Mouse (Mus musculus): ENCODE measurements around the gene Rnf115. TPM values are rescaled to one million over a fixed set of nuclear protein-coding genes. Genes with fewer than 3 reads are reported as not detected.
"Not testable (repeated sequence)": the region's sequence is repeated elsewhere in the genome, so short reads cannot be mapped to it uniquely, and the experiment has no call there.

Rnf115 gene
- total RNA-seq, 1 experiment from 2014 or later, result 56.2 TPM

DNA sequence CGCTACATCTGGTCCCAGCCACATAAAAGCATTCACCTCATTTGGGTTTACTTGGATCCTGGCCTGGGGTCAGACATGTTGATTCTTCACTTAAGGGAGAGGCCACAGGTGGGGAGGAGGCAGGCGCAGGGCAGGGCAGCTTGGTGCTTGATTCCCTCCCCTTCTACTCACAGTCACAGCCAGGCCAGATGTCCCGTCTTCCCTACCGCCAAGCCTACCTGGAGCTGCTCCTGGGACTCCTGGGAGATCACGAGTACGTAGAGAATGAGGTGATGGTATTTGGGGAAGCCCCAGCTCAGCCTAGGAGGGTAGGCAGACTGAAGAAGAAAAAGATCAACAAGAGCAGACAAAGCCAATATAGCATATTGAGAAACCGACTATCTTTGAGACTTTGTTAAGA, 20.5 kb upstream of the Rnf115 start:
- no peak for ATAC-seq (replicated peaks; ENCODE audit: low read depth, poor library complexity, severe bottlenecking)

DNA sequence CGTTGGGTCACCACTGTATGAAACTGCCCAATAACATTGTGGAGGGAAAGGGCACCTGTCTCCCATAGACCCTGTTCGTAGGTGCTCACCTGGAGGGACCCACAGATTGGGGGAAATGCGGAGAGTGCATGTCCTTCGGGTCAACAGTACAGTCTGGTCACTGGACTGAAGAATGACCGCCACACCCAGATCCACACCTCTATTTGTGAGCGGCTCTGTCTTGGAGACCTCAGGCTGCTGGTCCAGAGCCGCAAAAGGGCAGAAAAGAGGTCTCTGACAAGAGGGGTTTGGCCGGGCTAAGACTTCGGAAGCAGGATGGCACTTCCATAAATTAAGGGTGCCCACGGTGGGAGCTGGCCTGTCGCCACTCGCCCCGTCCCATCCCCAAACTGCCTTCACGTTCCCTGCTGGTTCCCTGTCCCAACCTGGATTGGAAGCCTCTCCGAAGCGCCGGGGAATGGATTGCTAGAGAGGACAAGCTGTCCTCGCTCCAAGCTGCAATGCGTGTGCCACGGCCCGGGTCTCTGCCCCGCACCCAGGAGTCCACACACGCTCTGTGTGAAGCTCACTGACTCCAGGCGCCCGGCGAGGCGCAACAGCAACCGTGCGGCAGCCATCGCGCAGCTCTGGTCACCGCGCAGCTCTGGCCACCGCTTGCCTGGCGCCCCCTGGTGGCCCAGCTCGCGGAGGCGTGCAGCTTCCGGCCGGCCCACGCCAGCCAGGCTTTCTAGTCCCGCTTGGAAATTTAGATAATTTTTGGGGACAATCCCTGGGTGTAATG, 19.4 kb upstream of the Rnf115 start, which contains the start of gene Nudt17:
Nudt17 (minus strand) TSS at position 660 of the 781 bp plus-strand sequence.
- peak; percentile 81 for ATAC-seq (replicated peaks; ENCODE audit: low read depth, poor library complexity, severe bottlenecking)

DNA sequence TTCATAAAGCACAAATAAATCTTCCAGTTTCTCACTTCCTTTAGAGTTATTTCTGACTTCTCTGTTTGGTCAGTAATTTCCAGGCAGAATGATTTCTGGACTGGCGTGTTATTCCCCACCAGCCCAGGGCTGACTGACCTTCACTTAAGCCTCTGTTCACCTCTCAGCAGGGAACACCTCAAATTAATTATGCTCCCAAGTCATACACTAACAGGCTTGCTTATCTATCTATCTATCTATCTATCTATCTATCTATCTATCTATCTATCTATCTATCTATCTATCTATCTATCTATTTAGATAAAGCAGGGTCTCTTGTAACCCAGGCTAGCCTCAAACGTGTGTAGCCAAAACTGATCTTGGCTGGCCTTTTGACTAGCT, 18.8 kb upstream of the Rnf115 start:
- no peak for ATAC-seq (replicated peaks; ENCODE audit: low read depth, poor library complexity, severe bottlenecking)

DNA sequence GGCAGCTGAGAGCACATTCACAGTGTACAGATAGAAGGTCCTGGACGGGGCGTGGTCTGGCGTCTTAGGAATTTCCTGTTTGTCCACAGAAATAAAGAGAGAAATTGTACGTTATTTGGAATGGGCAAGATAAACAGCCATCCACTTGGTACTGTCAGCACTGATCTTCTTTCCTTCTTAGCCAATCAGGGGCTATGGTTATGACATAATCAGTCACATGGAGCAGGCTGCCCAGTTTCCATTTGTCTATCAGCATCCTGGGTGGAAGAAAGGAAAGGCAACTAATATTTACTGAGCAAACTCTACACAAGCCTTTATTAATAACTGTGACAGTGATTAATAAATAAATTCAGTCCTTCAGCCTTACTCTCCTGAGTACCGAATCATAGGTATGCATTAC, 13.2 kb upstream of the Rnf115 start:
- no peak for ATAC-seq (replicated peaks; ENCODE audit: low read depth, poor library complexity, severe bottlenecking)

DNA sequence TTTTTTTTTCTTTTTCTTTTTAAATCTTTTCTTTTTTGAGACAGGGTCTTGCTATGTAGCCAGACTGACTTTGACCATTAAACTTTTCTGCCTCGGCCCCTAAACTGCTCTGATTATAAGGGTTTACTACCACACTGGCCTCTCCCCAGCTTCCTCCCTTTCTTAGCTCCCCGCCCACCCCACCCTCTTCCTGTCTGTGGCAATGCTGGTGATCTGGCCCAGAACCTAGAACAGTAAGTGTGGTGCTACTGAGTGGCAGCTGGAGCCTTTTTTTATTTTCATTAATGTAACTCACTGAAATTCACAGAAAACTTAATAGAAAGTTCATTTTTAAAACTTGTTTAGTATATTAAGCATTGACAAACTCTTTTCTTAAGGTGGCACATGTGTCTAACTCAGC, 11.6 kb upstream of the Rnf115 start:
- peak; percentile 65 for ATAC-seq (replicated peaks; ENCODE audit: low read depth, poor library complexity, severe bottlenecking)

DNA sequence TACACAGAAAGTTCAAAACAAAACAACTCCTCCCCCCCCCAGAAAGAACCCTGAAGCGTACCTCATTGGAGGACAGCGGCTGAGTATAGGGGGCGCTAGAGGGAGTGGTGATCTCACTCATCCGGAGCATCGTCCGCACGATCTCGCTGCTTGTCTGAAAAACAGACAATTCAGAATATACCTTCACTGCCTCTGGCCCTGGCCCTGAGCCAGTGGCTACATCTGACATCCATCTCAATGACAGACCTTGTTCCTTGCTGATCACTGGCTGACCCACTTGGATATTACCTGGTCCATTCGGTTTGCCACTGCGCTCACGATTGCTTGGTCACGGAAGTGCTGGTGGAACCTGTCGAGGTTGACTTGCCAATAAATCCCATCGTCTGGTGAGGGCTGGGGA, 8.3 kb upstream of the Rnf115 start:
- 0 out of 2 replicates have a peak, but pooled peaks have one; percentile 22 for ATAC-seq (replicated peaks; ENCODE audit: low read depth, poor library complexity, severe bottlenecking)

DNA sequence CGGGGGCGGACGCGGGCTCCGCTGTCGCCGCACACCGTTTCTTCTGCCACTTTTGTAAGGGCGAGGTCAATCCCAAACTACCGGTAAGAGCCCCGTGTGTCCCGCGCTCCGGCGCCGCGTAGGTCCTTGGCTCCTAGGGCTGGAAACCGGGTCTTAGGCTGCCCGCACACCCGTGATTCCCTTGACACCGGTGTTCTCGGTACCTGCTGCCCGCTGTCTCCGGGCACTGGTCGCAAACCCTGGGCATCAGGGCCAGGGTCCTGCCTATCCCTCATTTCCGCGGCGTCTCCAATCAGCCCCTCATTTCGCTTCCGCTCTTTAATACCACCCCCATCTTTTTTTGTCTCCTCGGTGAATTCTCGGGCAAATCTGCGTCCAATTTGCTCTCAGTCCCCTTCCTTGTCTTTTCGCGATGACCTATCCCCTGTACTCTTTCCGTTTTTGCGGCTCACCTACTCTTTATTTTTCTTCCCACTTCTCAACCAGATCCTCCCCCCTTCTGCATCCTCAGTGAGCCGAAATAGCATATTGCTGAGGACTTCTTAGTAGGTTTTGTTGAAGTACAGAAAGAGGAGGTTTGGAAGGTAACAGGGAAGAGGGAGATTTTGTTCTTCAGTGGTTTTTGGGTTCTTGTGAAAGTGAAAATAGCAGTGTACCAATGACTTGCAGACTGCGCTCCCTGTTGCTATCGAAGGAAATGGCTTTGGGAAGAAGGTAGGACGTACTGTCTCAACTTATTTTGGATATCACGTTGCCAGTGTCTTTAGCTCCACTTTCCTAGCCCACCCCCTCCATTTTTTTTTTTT, 567 bp downstream of the Rnf115 start:
- ATAC-seq (replicated peaks; ENCODE audit: low read depth, poor library complexity, severe bottlenecking), result peak; percentile 30

DNA sequence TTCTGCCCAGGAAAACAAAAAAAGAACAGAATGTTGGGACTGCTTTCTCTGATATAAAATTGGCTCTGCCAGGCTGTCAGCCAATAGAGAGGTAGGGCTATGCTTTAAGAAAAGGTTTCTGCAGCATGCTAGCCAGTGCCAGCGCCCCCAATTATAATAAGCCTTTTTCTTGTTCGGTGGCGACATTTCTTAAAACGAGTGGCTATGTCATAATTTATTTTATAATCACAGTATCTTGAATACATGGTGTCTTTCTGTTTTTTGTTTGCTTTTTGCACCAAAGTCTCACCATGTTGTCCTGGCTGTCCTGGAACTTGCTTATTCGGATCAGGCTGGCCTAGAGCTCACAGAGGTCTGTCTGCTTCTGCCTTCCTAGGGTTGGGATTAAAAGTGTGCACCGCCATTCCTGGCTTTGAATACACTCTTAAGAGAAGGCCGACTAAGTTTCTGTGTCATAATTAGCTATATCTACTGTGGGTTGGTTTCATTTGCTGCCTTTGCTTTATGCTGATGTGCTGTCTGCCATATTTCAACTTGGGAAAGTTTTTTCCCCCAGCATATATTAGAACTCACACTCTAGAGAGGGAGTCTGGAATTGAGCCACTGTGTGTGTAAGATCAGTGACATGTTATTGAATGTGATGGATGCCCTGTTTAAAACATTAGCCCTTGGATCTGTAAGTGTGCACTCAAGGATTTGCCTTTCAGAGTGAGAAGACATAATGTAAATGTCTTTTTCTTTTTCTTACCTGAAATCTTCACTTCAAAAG, 1.4 kb downstream of the Rnf115 start:
- ATAC-seq (replicated peaks; ENCODE audit: low read depth, poor library complexity, severe bottlenecking), result no peak

DNA sequence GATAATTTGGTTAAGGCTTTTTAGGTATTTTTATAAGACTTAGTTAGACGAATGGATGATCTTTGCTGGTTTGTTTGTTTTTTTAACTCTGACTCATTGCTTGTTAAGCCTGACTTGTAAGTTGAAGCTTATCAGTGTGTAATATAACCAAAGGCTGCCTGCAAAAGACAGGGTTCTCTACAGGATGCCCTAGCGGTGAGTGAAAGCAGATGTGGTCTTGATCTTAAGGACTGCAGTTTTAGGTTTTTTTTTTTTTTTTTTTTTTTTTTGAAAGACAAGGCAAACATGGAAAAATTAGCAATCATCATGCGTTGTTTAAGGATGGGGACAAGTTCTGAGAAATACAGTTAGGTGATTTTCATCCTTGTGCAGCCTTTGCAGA, 1.9 kb downstream of the Rnf115 start:
- ATAC-seq (replicated peaks; ENCODE audit: low read depth, poor library complexity, severe bottlenecking), result peak; percentile 46; the same call in 1 of the 2 replicates

DNA sequence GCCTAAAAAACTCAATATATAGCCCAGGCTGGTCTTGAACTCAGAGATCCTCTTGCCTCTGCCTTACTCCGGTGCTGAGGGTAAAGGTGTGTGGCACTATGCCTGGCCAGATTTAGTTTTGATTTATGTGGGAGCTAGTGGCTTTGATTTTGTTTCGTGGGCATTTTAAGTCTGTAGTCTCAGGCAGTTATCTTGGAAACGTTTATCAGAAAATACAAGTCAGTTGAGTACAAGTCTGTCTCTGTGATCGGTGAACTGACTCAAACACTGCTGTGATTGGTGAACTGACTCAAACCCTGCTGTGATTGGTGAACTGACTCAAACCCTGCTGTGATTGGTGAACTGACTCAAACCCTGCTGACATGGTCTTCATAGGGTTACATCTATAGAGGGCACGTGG, 3.3 kb downstream of the Rnf115 start:
- ATAC-seq (replicated peaks; ENCODE audit: low read depth, poor library complexity, severe bottlenecking), result no peak

DNA sequence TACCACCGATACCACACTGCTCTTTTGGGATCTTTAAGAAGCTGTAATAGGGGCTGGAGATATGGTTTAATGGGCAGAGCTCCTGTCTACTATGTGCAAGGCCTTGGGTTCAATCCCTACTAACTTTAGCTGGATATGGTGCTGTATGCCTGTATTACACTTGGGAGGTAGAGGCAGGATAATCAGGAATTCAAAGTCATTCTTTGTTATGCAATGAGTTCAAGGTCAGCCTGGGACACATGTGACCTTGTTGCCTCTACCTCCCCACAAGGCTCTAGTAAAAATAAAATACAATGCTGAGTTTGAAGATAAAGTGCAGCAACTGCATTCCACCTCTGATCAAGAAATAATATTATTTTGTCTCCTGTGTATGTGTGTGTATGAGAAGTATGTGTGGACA, 6.5 kb downstream of the Rnf115 start:
- ATAC-seq (replicated peaks; ENCODE audit: low read depth, poor library complexity, severe bottlenecking), result no peak

DNA sequence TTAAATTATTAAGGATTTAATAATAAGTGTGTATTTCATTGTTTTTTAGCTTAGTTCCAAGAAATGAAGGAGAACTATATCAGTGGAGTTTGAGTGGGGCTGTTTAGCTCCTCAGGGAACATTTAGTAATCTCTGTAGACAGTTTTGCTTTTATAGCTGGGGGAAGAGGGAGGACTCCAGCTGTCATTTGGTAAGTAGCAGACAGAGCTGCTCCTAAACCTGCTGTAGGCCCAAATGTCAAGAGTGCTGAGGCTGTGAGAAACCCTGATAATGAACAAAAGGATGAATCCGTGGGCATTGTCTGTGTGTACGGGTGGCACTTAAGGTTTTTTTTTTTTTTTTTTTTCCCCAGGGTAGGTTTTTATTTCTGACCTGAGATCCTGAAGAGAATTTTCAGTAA, 7.7 kb downstream of the Rnf115 start:
- ATAC-seq (replicated peaks; ENCODE audit: low read depth, poor library complexity, severe bottlenecking), result no peak

DNA sequence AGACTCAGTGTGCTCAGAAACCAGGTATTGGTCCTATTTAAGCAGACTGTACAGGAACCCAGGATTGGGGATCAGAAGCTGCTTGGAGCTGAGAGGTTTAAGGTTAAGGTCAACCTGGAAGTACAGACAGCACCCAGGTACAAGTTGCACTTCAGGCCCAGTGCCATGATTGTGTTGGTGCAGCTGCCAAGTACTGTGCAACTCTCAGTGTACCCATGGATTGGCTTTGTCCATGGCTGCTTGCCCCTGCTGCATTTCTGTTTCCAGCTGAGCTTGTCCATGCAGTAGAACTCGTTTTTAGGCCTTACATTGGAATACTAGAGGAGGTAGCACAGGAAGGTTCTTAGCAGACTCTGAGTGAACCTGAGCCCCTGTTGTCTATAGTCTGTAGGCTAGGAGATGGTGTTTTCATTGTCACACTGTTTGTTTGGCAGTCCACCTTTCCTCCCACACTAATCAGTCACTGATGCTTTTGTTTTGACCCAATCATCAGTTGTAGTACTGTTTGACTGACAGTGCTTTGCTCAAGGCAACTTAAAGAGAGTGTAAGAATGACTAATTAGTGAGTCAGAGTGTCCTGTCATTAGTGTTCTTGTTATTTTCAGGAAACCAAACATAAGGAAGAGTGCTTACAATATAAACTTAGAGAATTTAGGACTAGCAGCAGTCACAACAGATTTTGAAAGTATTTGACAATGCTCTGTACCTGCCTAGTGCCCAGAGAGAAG, 9.7 kb downstream of the Rnf115 start:
- no peak for ATAC-seq (replicated peaks; ENCODE audit: low read depth, poor library complexity, severe bottlenecking)

DNA sequence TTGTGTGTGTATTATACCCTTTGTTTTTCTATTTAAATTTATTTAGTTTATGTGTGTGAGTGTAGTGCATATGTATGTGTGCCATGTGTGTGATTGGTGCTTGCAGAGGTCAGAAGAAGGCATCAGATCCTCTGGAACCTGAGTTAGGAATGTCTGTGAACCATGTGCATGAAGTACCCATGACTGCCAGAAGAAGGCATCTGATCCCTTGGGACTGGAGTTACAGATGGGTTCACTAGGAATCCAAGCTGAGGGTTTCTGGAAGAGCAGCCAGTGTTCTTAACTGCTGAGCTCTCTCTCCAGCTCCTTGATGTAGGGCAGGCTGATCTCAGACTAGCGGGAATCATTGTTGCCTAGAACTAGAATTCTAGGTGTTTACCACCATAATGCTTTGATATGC, 10.5 kb downstream of the Rnf115 start:
- ATAC-seq (replicated peaks; ENCODE audit: low read depth, poor library complexity, severe bottlenecking), result no peak

DNA sequence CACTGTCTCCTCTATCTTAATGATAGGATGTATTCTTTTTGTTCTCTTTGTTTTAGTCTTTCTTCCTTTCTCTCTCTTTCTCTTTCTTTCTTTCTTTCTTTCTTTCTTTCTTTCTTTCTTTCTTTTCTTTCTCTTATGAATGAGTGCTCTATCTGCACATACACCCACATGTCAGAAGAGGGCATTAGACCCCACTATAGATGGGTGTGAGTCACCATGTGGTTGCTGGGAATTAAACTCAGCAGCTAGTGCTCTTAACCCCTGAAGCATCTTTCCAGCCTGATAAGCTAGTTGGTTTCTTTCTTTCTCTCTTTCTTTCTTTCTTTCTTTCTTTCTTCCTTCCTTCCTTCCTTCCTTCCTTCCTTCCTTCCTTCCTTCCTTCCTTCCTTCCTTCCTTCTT, 12.8 kb downstream of the Rnf115 start:
- not testable (repeated sequence) for ATAC-seq (replicated peaks; ENCODE audit: low read depth, poor library complexity, severe bottlenecking)

DNA sequence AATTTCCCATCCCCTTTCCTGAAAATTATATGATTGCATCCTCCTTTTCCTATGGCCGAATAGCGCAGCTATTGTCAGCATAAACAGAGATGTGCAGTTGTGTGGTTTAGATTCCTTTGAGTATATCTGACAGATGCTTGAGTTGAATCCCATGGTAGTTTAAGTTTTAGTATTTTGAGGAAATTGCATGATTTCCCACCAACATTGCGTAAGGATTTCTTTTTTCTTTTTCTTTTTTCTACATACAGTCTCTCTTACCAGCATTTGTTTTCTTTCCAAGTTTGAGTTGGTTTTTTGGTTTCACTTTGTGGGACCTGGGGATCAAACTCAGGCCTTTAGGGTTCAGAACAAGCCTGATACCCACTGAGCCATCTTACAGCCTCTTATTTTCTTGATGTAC, 16.9 kb downstream of the Rnf115 start:
- 0 out of 2 replicates have a peak, but pooled peaks have one; percentile 18 for ATAC-seq (replicated peaks; ENCODE audit: low read depth, poor library complexity, severe bottlenecking)

DNA sequence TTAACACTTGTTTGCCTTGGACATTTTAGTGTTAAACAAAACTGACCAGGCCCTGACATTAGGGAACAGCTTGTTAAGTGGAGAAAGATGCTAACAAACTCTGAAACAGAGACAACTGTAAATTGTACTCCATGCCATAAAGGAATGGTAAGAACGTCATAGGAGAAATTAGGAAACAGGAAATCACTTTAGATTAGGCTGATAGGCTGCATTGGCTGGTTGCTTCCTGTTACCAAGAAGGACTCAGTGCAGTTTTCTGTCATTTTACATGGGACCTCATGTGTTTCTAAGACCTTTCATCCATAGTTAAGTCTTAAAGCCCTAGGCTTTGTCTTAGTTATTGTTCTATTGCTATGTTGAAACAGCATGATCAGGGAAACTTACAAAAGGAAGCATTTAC, 19.4 kb downstream of the Rnf115 start:
- 0 out of 2 replicates have a peak, but pooled peaks have one; percentile 39 for ATAC-seq (replicated peaks; ENCODE audit: low read depth, poor library complexity, severe bottlenecking)

DNA sequence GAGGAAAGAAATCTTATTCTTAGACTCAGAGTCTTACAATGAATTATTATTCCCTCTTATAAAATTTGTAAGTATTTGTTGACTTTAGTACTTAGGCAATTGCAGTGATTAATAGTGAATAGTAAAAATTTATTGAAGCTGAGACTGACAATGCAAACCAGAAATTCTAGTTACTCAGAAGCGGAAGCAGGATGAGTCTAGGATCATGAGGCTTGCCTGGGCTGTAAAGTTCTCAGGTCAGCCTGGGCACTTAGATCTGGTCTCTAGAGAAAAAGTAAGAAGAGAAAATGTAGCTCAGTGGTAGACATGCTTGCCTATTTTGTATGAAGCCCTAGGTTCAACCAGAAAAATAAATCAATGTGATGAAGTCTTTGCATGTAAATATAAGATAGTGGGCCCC, 28.5 kb downstream of the Rnf115 start:
- no peak for ATAC-seq (replicated peaks; ENCODE audit: low read depth, poor library complexity, severe bottlenecking)

DNA sequence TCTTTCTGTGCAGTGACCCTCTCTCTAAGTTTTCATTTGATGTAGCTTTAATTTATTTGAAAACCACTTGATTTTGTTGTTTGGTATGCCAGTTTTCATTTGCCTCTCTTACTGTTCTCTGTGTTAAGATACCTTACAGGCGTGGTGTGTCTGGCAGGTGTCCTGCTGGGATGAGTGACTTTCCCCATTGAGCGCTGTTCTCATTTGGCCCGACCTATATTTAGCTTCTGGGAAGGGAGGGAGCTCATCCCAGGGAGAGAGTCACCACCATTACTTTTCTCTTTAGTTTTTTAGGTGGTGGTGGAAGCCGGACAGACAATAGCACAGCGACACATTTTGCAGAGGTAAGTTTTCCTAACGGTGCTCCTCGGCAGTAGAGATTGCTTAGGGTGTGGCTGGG, 30.2 kb downstream of the Rnf115 start:
- no peak for ATAC-seq (replicated peaks; ENCODE audit: low read depth, poor library complexity, severe bottlenecking)

DNA sequence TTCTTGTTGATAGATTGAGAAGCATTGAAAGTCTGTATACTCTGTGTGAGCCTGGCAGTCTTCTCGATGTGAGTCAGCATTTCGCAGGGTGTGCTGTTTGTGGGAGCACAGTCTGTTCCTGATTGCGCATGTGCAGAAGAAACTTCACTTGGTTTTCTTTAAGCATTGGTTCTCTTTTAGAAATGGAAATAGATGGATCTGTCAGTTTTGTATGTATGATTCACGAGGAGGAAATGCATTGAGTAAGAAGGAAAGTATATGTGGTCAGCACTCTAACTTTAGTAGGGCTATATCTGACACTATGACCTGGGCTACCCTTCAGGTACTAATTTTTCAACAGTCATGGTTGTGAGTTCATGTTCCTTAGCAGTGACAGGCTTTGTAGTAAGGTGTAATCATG, 32.2 kb downstream of the Rnf115 start:
- peak; percentile 71 for ATAC-seq (replicated peaks; ENCODE audit: low read depth, poor library complexity, severe bottlenecking)
